Mouse (Mus musculus) heart, embryonic 10.5 days (tissue): Measurements from ENCODE around the gene Usp42. TPM values are rescaled to one million over a fixed set of nuclear protein-coding genes. Genes with fewer than 3 reads are reported as not detected.

Experiments used
- polyA plus RNA-seq: library from polyadenylated mRNA; unstranded; fragments of >200 nt; fragmentation: Nextera tagmentation; extraction: Ambion mirVana; gene quantifications from 2 replicates; pipeline ENCODE4 v1.2.1, GENCODE M21; 2016

Usp42 gene
- polyA plus RNA-seq, 1 experiment from 2014 or later = 15.9 TPM

Other genes with a start within 250 kb of the Usp42 start
- gene Rac1, start 204.2 kb downstream of the Usp42 start, polyA plus RNA-seq = 369 and 431 TPM in 2 replicates
- gene Cyth3, start 109.8 kb downstream of the Usp42 start, polyA plus RNA-seq = 30.9 and 33.1 TPM in 2 replicates
- gene Eif2ak1, start 85.5 kb upstream of the Usp42 start, polyA plus RNA-seq = 38.0 and 41.0 TPM in 2 replicates
- 0.16 and 0.26 TPM in 2 replicates for gene Ankrd61, start 165.4 kb upstream of the Usp42 start, polyA plus RNA-seq
- gene Aimp2, start 177.6 kb upstream of the Usp42 start, polyA plus RNA-seq = 117 and 127 TPM in 2 replicates
- gene Pms2, start 177.7 kb upstream of the Usp42 start, polyA plus RNA-seq = 28.3 and 33.9 TPM in 2 replicates
- 0.67 and 1.3 TPM in 2 replicates for gene Gm42421, start 195.9 kb upstream of the Usp42 start, polyA plus RNA-seq
- gene Rsph10b, start 200.8 kb upstream of the Usp42 start, polyA plus RNA-seq = 0.46 and 1.1 TPM in 2 replicates